Comparison of ENCODE assay signal across 28 mouse cellular contexts in the genomic region with DNA sequence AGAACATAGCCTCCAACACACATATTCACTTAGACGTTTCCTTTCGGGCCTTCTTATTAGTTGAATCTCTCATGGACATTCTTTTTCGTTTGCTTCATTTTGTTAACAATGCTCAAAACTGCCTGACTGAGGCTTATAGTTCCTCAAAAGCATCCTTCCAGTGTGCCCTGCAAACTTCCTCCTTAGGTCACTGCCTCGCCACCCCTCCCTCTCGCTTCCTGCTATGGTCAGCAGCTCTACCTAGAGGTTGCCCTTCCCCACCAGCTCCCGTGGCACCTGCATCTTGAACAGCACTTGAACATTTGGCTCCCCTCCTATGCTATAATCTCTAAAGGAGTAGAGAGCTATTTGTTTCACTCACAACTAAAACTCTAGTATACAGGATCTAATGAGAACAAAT. TPM values are rescaled to one million over a fixed set of nuclear protein-coding genes. Genes with fewer than 3 reads are reported as not detected.
A peak's percentile ranks its signal among the peaks of the same experiment; 100 is the strongest.
DNase-seq lines count a peak whose midpoint lies in the region; ATAC-seq and TF ChIP-seq lines count a peak whose summit lies in the region.
"Had no signal": no experiment of that assay in that cellular context is flagged by ENCODE, and none has a peak within 500 bp of the region (broad histone marks: within the 10 kb centered on the region; RNA-seq: fewer than 3 reads in every experiment).

No protein-coding gene starts in this region.

- no peak overlapping the region for H3K4me3 ChIP-seq in lung, adult 2 months (replicated peaks; ENCODE audit: extremely low read depth, low read depth, low read length)
- H3K4me3 ChIP-seq: embryonic facial prominence, embryonic 13.5 days; erythroblast, embryonic 14.5 days; intestine, embryonic 15.5 days; liver, embryonic 15.5 days; myocyte; neural tube, embryonic 12.5 days had no signal

- TF ChIP-seq POLR2A in lung, adult 2 months (IDR thresholded peaks at IDR 0.05; ENCODE audit: borderline replicate concordance, extremely low read depth, low read depth, low read length): no peak

- H3K4me1 ChIP-seq in lung, adult 2 months (ENCODE audit: control insufficient read depth, insufficient read depth, low read length): no peaks in the 10 kb centered on the region
- H3K4me1 ChIP-seq: embryonic facial prominence, embryonic 13.5 days; intestine, embryonic 15.5 days; liver, embryonic 15.5 days; neural tube, embryonic 12.5 days had no signal

- no peak for TF ChIP-seq CTCF in lung, adult 2 months (IDR thresholded peaks at IDR 0.05; ENCODE audit: insufficient read depth, low read length)

- 56% methylated on average over 6 of the region's 6 CpGs for WGBS in lung, adult 2 months

- peak; percentile 42 for DNase-seq in lung, postnatal 36 days
- no peak for DNase-seq in lung, adult 2 months
- DNase-seq in B cell, adult 2 months: peak; percentile 44 to 46
- DNase-seq in spleen, postnatal 4 days (ENCODE audit: low spot score in 2 of 2): peak; percentile 28 to 63
- no peak for DNase-seq in Muller cell, postnatal 12 days (ENCODE audit: inconsistent ontology term)
- no peak for DNase-seq in left cerebral cortex, adult 8-10 months (ENCODE audit: low spot score in 2 of 2)
- DNase-seq: adrenal gland, postnatal 10 days; cerebellum, adult 11 months; cerebellum, adult 9-10 months; forebrain, postnatal 0 days; gastrocnemius, postnatal 10 days; heart, postnatal 14 days; kidney, adult 2 months; kidney, postnatal 4 days; left cerebral cortex, postnatal 4 days; right cerebral cortex, postnatal 4 days; thymus, adult 2 months had no signal

- ATAC-seq in hematopoietic stem cell, adult 5-6 weeks (replicated peaks in 1 of 2; ENCODE audit: insufficient read depth in 1 of 2, low FRiP score in 2 of 2, low TSS enrichment in 1 of 2, low read depth in 1 of 2, poor library complexity in 2 of 2, severe bottlenecking in 2 of 2): peak; percentile 95 to 96
- ATAC-seq: forebrain, postnatal 0 days; hindbrain, embryonic 16.5 days; intestine, embryonic 15.5 days; midbrain, embryonic 16.5 days; Patski had no signal

RNA-seq across cellular contexts. Expression of a gene that starts 6.7 kb away (rescaled TPM):
- polyA plus RNA-seq in lung, adult 2 months (2012; rRNA removed): 1.3 and 1.7 TPM in 2 replicates
- 14.5 and 22.6 TPM in 2 replicates for total RNA-seq in hematopoietic stem cell, adult 5-6 weeks (2017)
- total RNA-seq in left cerebral cortex, adult 8-10 months (2022): 1 to 10 TPM; 1.4 to 1.8 (median 1.6) TPM
- polyA plus RNA-seq: erythroblast, embryonic 14.5 days; G1E had no signal

Comparison
In these comparisons a context has a peak if more than half of its experiments do, and no peak if none do; other contexts are left out.
1. DNase-seq: peak in lung, postnatal 36 days (single experiment), B cell, adult 2 months (2 of 2) and spleen, postnatal 4 days (2 of 2); none in lung, adult 2 months (single experiment), Muller cell, postnatal 12 days (single experiment) and left cerebral cortex, adult 8-10 months (0 of 2).